Mouse (Mus musculus): ENCODE measurements at regions not wholly inside any gene's neighbourhood (a gene's known extent, or its start where the extent isn't known, plus 50 kb on each side); places are given as distances from the start of the nearest gene placed in this dataset.

DNA sequence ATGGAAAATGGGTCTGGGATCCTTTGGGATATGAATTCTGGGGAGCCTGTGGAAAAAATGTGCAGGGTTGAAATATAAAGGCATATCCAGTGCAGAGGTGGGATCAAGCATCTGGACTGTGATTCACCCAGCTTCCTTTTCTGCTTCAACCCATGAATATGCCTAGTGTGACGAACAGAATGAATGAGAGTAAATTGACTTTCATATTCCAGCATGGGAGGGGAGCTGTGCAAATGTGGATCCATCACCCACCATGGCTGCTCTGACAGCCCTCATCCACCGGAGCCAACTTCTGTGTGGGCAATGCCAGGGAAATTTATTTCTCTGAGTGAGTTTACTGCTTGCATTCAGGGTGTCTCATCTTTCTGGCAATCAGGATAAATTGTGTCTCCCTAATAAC, 265.8 kb downstream of the Wdr20rt start:
- TF ChIP-seq CTCF (IDR thresholded peaks at IDR 0.05; ENCODE audit: low read depth) (no peak), EP300 (IDR thresholded peaks at IDR 0.05; ENCODE audit: low read depth) (no peak)

Measured in heart, postnatal 0 days (tissue).